Mouse (Mus musculus) adrenal gland, adult 2 months (tissue): Measurements from ENCODE around the gene Plxnb2. TPM values are rescaled to one million over a fixed set of nuclear protein-coding genes. Genes with fewer than 3 reads are reported as not detected.

Experiments used
- DNase-seq: peaks from one replicate; pipeline ENCODE4 v3.0.0; 2021
- polyA plus RNA-seq: library from polyadenylated mRNA; depleted of rRNA; stranded (reverse); fragments of >200 nt; gene quantifications from 2 replicates; pipeline ENCODE4 v1.2.3, GENCODE M21; 2012
- total RNA-seq, 2 experiments: library from RNA; stranded (reverse); gene quantifications; 2 replicates each; pipeline ENCODE4 v1.2.3; 2021

Gene Plxnb2
- total and polyA plus RNA-seq, 3 experiments: 94.8 to 182 (median 118) TPM

GRCm38 (mm10) chr15:89149271-89150040, 31.1 kb downstream of the Plxnb2 start, which contains the start of gene Mapk11:
TSS of gene Mapk11 (minus strand) at chr15:89149628.
- peak; percentile 51 for DNase-seq

GRCm38 (mm10) chr15:89148496-89149270, 31.9 kb downstream of the Plxnb2 start:
- no peak for DNase-seq

GRCm38 (mm10) chr15:89147895-89148294, 32.7 kb downstream of the Plxnb2 start:
- DNase-seq: no peak

- DNase-seq: no peak
Measured at GRCm38 (mm10) chr15:89147456-89147855, 33.1 kb downstream of the Plxnb2 start.

- no peak for DNase-seq
Measured at GRCm38 (mm10) chr15:89147024-89147423, 33.6 kb downstream of the Plxnb2 start.

- peak; percentile 50 for DNase-seq
Measured at GRCm38 (mm10) chr15:89146537-89146936, 34.1 kb downstream of the Plxnb2 start.

- DNase-seq: no peak
Measured at GRCm38 (mm10) chr15:89145813-89146350, 34.7 kb downstream of the Plxnb2 start.

GRCm38 (mm10) chr15:89144965-89145364, 35.6 kb downstream of the Plxnb2 start:
- DNase-seq: no peak

- no peak for DNase-seq
Measured at GRCm38 (mm10) chr15:89143134-89143533, 37.5 kb downstream of the Plxnb2 start.

GRCm38 (mm10) chr15:89141905-89142304, 38.7 kb downstream of the Plxnb2 start:
- DNase-seq: no peak

- no peak for DNase-seq
Measured at GRCm38 (mm10) chr15:89141443-89141842, 39.1 kb downstream of the Plxnb2 start.

- peak; percentile 71 for DNase-seq
Measured at GRCm38 (mm10) chr15:89140659-89141252, 39.8 kb downstream of the Plxnb2 start, which contains the start of gene Mapk12. TSS of gene Mapk12 (minus strand) at chr15:89140703.

- DNase-seq: peak; percentile 51
Measured at GRCm38 (mm10) chr15:89140048-89140658, 40.4 kb downstream of the Plxnb2 start.

GRCm38 (mm10) chr15:89138531-89138930, 42.1 kb downstream of the Plxnb2 start:
- no peak for DNase-seq

GRCm38 (mm10) chr15:89138046-89138405, 42.6 kb downstream of the Plxnb2 start:
- DNase-seq: no peak

- DNase-seq: no peak
Measured at GRCm38 (mm10) chr15:89137378-89138045, 43.1 kb downstream of the Plxnb2 start.

GRCm38 (mm10) chr15:89136461-89137155, 44.0 kb downstream of the Plxnb2 start:
- DNase-seq: no peak

- DNase-seq: no peak
Measured at GRCm38 (mm10) chr15:89131316-89131715, 49.3 kb downstream of the Plxnb2 start.

- no peak for DNase-seq
Measured at GRCm38 (mm10) chr15:89130245-89130644, 50.3 kb downstream of the Plxnb2 start.
